Mouse (Mus musculus) neutrophil, adult 5-6 weeks (primary cell): ENCODE measurements at regions not wholly inside any gene's neighbourhood (a gene's known extent, or its start where the extent isn't known, plus 50 kb on each side); places are given as distances from the start of the nearest gene placed in this dataset.
A peak's percentile ranks its signal among the peaks of the same experiment; 100 is the strongest.
"Not testable (repeated sequence)": the region's sequence is repeated elsewhere in the genome, so short reads cannot be mapped to it uniquely, and the experiment has no call there.

ENCODE experiments used
- ATAC-seq: fragments of 151-379, 151-347 bp; 2 replicates; pipeline ENCODE4 v1.8.0; 2017; ENCODE audit warnings: mild to moderate bottlenecking, moderate TSS enrichment; ENCODE audit not compliant: insufficient number of reproducible peaks, poor library complexity, low FRiP score, severe bottlenecking; ENCODE audit errors: extremely low read depth

- no peak for ATAC-seq
Observed at GRCm38 (mm10) chrX:50560915-50561314, 132.6 kb upstream of the Olfr1324 start.

- ATAC-seq, result no peak
Observed at GRCm38 (mm10) chrX:50550297-50550696, 122.0 kb upstream of the Olfr1324 start.

GRCm38 (mm10) chrX:50549713-50550112 is 121.4 kb upstream of the Olfr1324 start:
- ATAC-seq, result no peak

- not testable (repeated sequence) for ATAC-seq
Observed at GRCm38 (mm10) chrX:50537785-50538159, 109.5 kb upstream of the Olfr1324 start.

- ATAC-seq, result 0 out of 2 replicates have a peak, but pooled peaks have one; percentile 36
Observed at GRCm38 (mm10) chrX:50537122-50537784, 109.0 kb upstream of the Olfr1324 start.

GRCm38 (mm10) chrX:50504047-50504446 is 75.7 kb upstream of the Olfr1324 start:
- ATAC-seq, result no peak

- no peak for ATAC-seq
Observed at GRCm38 (mm10) chrX:50501181-50501580, 72.9 kb upstream of the Olfr1324 start.

- not testable (repeated sequence) for ATAC-seq
Observed at GRCm38 (mm10) chrX:50490477-50490967, 62.2 kb upstream of the Olfr1324 start.
